Mouse (Mus musculus): ENCODE data around the gene Cald1.

DNA sequence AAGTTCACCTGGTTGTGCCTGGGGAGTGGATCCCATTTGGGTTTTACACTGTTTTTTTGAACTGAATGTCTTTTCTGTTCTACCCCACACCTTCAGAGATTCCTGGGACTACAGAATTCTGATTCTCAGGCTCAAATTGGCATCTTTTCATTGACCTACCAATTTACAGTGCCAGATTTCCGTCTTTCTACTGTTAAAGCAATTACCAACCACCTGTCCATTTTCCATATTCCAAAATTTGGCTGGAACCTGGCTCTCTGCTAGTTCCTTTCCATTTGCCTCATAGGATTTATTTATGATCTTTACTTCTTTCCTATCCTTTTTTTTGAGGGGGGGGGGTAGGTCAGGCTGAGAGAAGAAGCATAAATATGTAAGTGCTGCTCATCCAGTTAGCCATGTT lies 4.9 kb upstream of the Cald1 start:
- TF ChIP-seq CTCF (conservative IDR thresholded peaks at IDR 0.05; ENCODE audit: low read length) (no peak), POU5F1 (IDR thresholded peaks at IDR 0.05; ENCODE audit: borderline replicate concordance, low read length) (no peak)
